Mouse (Mus musculus) lung, embryonic 14.5 days (tissue): ENCODE data around the gene Dip2a. TPM values are rescaled to one million over a fixed set of nuclear protein-coding genes. Genes with fewer than 3 reads are reported as not detected.

Source experiments
- ATAC-seq: fragments of 200-750 bp; cut with Nextera tagmentation; 2 replicates; pipeline ENCODE4 v1.8.0; 2017; ENCODE audit warnings: mild to moderate bottlenecking, moderate TSS enrichment, moderate library complexity; ENCODE audit not compliant: insufficient read depth
- DNase-seq: peaks from one replicate; pipeline ENCODE4 v3.0.0-alpha.2; 2015
- H3K27ac ChIP-seq: fragments of 300-500 bp; sonication (generic); 2 replicates; pipeline ENCODE4 v1.5.1; 2014; ENCODE audit warnings: low read depth, mild to moderate bottlenecking, moderate library complexity
- H3K27me3 ChIP-seq: fragments of 300-500 bp; sonication (generic); 2 replicates; pipeline ENCODE4 v1.6.1; 2014; ENCODE audit warnings: low read length, control low read depth; ENCODE audit not compliant: insufficient read depth
- H3K36me3 ChIP-seq: fragments of 300-500 bp; sonication (generic); 2 replicates; pipeline ENCODE4 v1.6.1; 2014; ENCODE audit warnings: control low read depth; ENCODE audit not compliant: insufficient read depth
- H3K4me1 ChIP-seq: fragments of 300-500 bp; sonication (generic); 2 replicates; pipeline ENCODE4 v1.6.1; 2014; ENCODE audit warnings: antibody characterized with exemption, control low read depth; ENCODE audit not compliant: insufficient read depth
- H3K4me2 ChIP-seq: fragments of 300-500 bp; sonication (generic); 2 replicates; pipeline ENCODE4 v1.6.1; 2014; ENCODE audit warnings: mild to moderate bottlenecking
- H3K4me3 ChIP-seq: fragments of 300-500 bp; sonication (generic); 2 replicates; pipeline ENCODE4 v1.5.1; 2014; ENCODE audit warnings: low read depth, low read length
- H3K9ac ChIP-seq: fragments of 300-500 bp; sonication (generic); 2 replicates; pipeline ENCODE4 v1.6.1; 2014
- H3K9me3 ChIP-seq: fragments of 300-500 bp; sonication (generic); 2 replicates; pipeline ENCODE4 v1.6.1; 2016; ENCODE audit warnings: low read depth, low read length, control low read depth
- CTCF ChIP-seq: IDR thresholded peaks from 2 replicates; pipeline ENCODE4 v1.5.1; 2016; ENCODE audit warnings: antibody characterized with exemption, low read depth
- WGBS: fragments of 180-500 bp; shearing (Covaris S2); extraction: QIAGEN DNeasy Blood & Tissue Kit; methylation state at CpG from one replicate; pipeline ENCODE4 v1.1.7; 2014; 5-methylcytosine and 5-hydroxymethylcytosine counted together
- polyA plus RNA-seq: library from polyadenylated mRNA; unstranded; fragments of >200 nt; fragmentation: Nextera tagmentation; extraction: Ambion mirVana; gene quantifications from 2 replicates; pipeline ENCODE4 v1.2.1, GENCODE M21; 2014

Gene Dip2a
- polyA plus RNA-seq, 1 experiment from 2014 or later, result 6.5 TPM

DNA sequence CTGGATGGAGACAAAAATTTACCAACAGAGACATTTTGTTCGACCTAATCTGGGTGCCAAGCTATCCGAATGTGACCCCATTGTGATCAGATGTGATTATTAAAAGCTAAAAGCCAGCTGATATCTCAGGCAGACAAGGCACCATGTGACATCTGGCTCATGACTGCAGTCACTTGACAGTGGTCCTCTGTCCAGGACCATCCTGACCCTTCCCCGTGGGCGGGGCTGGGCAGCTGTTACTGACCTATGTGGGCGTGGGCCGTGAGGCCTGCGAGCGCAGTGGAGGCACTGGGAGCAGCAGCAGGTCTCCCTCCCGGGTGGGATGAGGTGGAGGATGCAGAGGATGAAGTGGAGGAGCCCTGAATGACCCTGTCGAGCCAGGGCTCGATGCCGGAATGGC is 27.5 kb downstream of the Dip2a start:
- Histone ChIP-seq H3K4me1 (no peaks in the 10 kb centered on the region), H3K9me3 (no peaks in the 10 kb centered on the region), H3K4me2 (no peak overlapping the region), H3K27ac (no peak overlapping the region), H3K4me3 (no peak overlapping the region), H3K36me3 (peaks cover 39% of the 10 kb centered on the region), H3K9ac (no peak overlapping the region), H3K27me3 (no peaks in the 10 kb centered on the region)
- 79% methylated on average over 12 of the region's 12 CpGs for WGBS
- ATAC-seq (no peak), DNase-seq (no peak)
- TF ChIP-seq CTCF, result no peak

DNA sequence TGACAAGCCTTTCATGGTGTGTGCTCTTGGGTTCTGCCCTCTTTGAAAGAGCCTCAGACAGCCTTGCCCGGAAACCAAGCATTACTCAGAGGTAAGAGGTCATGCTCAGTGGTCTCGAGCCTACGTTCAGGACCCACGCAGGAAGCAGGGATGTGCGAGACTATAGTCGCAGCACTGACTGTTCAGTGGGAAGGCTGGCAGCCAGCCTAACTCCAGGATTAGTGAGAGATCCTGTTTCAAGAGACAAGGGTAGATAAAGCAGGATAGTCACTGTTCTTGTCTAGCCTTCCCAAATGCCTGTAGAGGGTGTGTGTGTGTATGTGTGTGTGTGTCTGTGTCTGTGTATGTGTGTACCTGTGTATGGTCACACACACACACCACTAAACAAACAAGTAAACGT is 28.9 kb downstream of the Dip2a start:
- no peak overlapping the region for H3K27ac ChIP-seq
- H3K4me1 ChIP-seq, result no peaks in the 10 kb centered on the region
- no peak for TF ChIP-seq CTCF
- no peak overlapping the region for H3K9ac ChIP-seq
- no peak overlapping the region for H3K4me3 ChIP-seq
- no peak overlapping the region for H3K4me2 ChIP-seq
- WGBS, result 70% methylated on average over 7 of the region's 7 CpGs
- H3K27me3 ChIP-seq, result no peaks in the 10 kb centered on the region
- DNase-seq (no peak), ATAC-seq (no peak)
- H3K36me3 ChIP-seq, result peaks cover 42% of the 10 kb centered on the region
- no peaks in the 10 kb centered on the region for H3K9me3 ChIP-seq

DNA sequence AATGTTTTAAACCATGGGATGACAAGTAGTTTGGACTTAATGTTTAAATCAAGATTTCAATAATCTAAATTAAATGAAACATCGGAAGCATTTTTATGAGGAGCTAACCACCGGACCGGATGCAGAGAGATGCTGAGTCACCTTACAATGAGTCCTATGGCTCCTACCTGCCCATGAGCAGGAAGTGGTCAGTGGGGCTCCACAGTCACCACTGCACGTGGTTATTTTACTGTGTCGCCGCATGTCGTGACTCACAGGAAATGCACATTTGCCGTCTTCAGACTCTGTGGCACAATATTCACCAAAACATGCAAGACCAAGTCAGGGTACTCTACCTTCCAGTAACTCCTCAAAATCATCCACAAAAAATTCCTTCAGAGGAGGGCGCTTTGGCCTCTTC is 38.4 kb downstream of the Dip2a start:
- 87% methylated on average over 9 of the region's 9 CpGs for WGBS

DNA sequence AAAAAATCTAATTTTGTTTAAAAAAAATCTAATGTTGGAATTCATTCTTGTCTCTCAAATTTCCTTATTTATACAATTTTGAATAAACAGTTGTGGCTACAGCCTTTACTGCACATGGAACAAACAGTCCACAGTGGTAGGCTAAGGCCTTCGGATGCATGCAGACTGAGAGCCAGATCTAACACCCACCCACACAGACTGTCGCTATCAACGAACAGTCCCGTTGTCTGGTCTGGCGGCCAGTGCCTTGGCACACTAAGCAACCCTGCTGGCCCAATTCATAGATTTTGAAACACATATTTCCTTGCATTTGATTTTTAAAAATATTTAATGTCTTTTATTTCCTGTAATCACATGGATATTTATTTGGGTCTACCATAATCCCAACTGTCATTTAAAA is 45.0 kb downstream of the Dip2a start:
- WGBS, result 63% methylated on average over 5 of the region's 5 CpGs
- Histone ChIP-seq H3K4me3 (no peak overlapping the region), H3K36me3 (peaks cover 62% of the 10 kb centered on the region), H3K27me3 (no peaks in the 10 kb centered on the region), H3K9me3 (no peaks in the 10 kb centered on the region), H3K27ac (no peak overlapping the region), H3K4me2 (no peak overlapping the region), H3K9ac (no peak overlapping the region), H3K4me1 (no peaks in the 10 kb centered on the region)
- DNase-seq (peak; percentile 18), ATAC-seq (no peak)
- no peak for TF ChIP-seq CTCF

More for the DNA sequence above, 38.4 kb downstream of the Dip2a start:
- no peak overlapping the region for H3K27ac ChIP-seq
- no peaks in the 10 kb centered on the region for H3K9me3 ChIP-seq
- DNase-seq (no peak), ATAC-seq (no peak)
- H3K36me3 ChIP-seq, result peaks cover 47% of the 10 kb centered on the region
- no peaks in the 10 kb centered on the region for H3K4me1 ChIP-seq
- no peak overlapping the region for H3K9ac ChIP-seq
- H3K4me3 ChIP-seq, result no peak overlapping the region
- no peak for TF ChIP-seq CTCF
- no peak overlapping the region for H3K4me2 ChIP-seq
- no peaks in the 10 kb centered on the region for H3K27me3 ChIP-seq

DNA sequence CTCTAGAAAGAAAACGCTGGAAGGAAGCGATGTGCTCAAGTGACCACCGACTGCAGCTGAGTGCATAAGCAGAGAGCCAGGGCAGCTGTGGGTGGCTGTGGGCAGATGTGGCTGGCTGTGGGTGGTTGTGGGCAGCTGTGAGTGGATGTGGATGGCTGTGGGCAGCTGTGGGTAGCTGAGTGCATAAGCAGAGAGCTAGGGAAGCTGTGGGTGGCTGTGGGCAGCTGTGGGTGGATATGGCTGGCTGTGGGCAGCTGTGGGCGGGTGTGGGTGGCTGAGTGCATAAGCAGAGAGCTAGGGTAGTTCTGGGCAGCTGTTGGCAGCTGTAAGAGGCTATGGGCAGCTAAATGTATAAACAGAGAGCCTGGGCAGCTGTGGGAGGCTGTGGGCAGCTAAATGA is 51.9 kb downstream of the Dip2a start:
- DNase-seq, result no peak
- Histone ChIP-seq H3K36me3 (peaks cover 86% of the 10 kb centered on the region), H3K9me3 (no peaks in the 10 kb centered on the region), H3K27ac (no peak overlapping the region), H3K27me3 (no peaks in the 10 kb centered on the region), H3K4me2 (no peak overlapping the region), H3K9ac (no peak overlapping the region), H3K4me1 (no peaks in the 10 kb centered on the region), H3K4me3 (no peak overlapping the region)
- WGBS, result 90% methylated on average over 4 of the region's 4 CpGs
- no peak for TF ChIP-seq CTCF
- no peak for ATAC-seq

DNA sequence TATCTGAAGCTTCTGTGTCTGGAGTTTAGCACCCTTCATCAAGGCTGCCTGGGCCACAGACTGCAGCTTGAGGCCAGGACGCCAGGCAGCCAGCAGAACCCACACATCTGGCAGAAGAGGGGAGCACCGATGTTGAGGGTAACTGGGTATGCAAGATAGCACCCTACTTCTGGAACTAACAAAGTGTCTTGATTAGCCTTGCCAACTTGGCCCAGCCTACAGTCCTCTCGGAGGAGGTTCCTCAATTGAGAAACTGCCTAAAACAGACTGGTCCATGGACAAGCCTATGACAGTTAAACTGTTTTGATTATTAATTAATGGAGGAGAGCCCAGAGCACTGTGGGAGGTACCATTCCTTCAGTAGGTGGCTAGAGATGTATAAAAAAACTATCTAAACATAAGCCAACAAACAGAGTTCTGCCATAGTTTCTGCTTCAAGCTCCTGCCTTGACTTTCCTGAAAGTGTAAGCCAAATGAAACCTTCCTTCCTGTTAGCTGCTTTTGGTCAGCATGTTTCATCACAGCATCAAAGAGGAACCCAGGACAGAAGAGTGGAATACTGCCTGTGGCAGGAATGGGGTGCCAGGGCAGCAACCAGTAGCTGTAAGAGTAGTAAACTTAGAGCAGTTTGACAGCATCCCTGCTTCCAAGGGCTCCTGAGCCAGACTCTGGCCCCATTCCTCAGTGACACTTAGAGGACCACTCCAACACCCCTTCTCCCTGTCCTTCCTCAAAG is 55.0 kb downstream of the Dip2a start:
- no peak for DNase-seq
- Histone ChIP-seq H3K27me3 (no peaks in the 10 kb centered on the region), H3K4me1 (no peaks in the 10 kb centered on the region), H3K4me3 (no peak overlapping the region), H3K9ac (no peak overlapping the region), H3K4me2 (no peak overlapping the region), H3K36me3 (peaks cover 82% of the 10 kb centered on the region), H3K27ac (no peak overlapping the region), H3K9me3 (no peaks in the 10 kb centered on the region)
- TF ChIP-seq CTCF, result no peak
- WGBS, result 80% methylated on average over 3 of the region's 3 CpGs
- ATAC-seq, result no peak

DNA sequence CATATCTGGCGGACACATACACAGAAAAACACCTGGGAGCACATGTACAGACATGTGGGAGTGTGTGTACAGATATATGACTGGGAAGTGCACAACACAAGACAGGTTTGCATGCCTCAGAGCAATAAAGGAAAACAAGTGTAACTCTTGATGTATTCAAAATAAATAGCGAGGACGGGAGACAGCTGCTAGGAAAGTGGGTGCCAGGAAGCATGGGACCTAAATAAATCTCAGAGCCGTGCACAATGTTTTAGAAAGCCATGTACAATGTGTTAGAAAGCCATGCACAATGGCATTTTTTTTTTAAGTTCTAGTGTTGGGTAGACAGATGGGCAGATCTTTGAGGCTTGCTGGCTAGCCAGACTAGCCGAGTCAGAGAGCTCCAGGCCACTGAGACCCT is 56.0 kb downstream of the Dip2a start:
- DNase-seq, result no peak
- H3K4me2 ChIP-seq, result no peak overlapping the region
- no peak for ATAC-seq
- no peak overlapping the region for H3K27ac ChIP-seq
- peaks cover 75% of the 10 kb centered on the region for H3K36me3 ChIP-seq
- H3K4me1 ChIP-seq, result no peaks in the 10 kb centered on the region
- H3K9me3 ChIP-seq, result no peaks in the 10 kb centered on the region
- WGBS, result 68% methylated on average over 5 of the region's 5 CpGs
- H3K27me3 ChIP-seq, result no peaks in the 10 kb centered on the region
- no peak overlapping the region for H3K4me3 ChIP-seq
- TF ChIP-seq CTCF, result no peak
- no peak overlapping the region for H3K9ac ChIP-seq
